Mouse (Mus musculus): ENCODE data around the gene Gorasp2.

Gorasp2 gene

GRCm38 (mm10) chr2:70660887-70661714, at the start of gene Gorasp2:
Gene Gorasp2, plus strand, starts transcription at chr2:70661576.
- in situ Hi-C loops (cut with MboI, MseI) = no loop called here

DNA sequence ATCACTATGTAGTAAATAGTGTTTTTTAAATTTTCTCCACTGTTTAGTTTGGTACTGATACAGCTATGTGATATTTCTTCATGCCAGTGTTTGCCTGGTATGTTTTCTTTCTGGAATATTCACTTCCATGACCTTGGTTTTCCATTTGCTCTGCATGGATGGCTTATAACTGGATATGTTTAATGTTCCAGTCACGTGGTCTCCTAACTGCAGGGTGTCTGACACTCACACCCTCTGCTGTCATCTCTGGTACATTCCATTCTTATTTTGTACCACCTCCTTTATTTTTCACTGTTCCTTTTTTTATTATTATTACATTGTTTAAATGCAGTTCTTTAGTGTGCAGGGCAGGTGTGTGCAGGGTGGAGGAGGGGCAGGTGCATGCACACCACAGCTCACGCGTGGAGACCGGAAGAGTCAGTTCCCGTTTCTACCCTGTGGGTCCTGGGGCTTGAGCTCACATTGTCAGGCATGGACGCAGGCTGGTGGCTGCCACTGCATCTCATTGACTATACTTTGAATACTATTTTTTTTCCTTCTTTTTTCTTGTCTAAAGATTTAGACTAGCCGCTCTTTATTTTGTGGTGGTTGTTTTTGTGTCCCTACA, 46.5 kb upstream of the Gorasp2 start:
- in situ Hi-C loops (cut with MboI, MseI) = no loop called here

- in situ Hi-C loops (cut with MboI, MseI) = no loop called here
Observed at GRCm38 (mm10) chr2:70616076-70616475, 45.3 kb upstream of the Gorasp2 start.

DNA sequence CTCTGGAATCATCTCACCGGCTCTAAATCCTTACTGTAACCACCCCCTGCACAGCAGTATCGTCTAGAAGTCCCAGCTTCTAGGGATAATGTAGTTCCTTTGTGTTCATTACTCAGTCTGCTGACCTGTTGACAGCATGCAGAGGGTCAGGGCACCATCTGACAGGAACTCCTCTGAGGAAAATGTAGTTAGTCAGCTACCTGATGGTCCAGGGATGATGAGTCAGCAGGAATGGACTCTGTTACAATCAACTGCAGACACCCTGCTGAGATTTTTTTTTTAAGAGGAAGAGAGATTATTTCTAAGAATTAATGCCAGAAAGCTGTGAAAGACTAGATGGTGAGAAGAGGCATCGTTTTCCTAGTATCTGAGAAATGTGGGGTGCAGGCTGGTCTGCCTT, 44.8 kb upstream of the Gorasp2 start:
- in situ Hi-C loops (cut with MboI, MseI) = no loop called here

DNA sequence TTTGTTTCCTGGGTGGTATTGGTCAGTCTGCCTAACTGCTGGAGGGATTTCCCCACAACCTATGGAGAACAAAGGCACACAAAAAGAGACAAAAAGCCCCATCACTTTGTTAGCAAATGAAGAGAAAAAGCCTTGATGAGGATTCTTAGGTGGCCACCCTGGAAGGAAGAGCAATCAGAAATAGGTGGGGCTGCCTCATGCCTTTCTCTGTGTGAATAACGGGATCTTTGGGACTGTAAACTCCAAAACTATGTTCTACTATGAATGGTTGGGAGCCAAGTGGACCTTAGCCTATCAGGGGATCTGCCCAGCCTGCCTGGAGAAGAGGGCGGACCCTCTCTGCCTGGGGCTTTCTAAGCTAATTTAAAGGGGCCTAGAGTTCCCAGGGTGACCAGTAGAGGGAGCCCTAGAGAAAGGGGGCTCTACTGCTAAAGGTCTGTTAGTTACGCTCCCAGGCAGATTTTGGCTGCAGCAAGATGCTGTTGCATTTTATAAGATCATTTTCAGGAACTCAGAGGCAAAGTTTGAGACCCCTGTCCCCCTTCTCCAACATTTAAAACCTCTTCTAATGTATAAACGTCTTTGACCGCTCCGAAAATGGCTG, 42.0 kb upstream of the Gorasp2 start:
- in situ Hi-C loops (cut with MboI, MseI) = no loop called here

GRCm38 (mm10) chr2:70620225-70620624, 41.2 kb upstream of the Gorasp2 start:
- in situ Hi-C loops (cut with MboI, MseI) = no loop called here

DNA sequence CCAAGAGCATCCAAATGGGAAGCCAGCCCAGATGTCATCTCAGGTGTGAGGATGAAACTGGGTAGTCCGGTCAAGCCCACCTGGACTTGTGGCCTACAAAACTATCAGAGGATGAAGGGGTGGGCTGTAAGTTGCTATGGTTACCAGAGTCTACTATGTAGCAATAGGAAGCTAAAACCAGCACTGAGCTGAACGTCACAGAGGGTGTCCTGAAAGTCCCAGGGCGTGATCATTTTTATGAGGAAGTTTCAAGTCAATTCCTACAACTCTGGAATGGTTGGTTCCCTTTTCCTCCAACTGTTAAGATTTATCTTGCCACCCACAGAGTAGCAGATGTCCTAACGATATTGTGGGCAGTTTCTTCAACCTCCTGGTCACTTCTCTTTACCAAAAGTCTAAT, 39.1 kb upstream of the Gorasp2 start:
- in situ Hi-C loops (cut with MboI, MseI) = no loop called here

DNA sequence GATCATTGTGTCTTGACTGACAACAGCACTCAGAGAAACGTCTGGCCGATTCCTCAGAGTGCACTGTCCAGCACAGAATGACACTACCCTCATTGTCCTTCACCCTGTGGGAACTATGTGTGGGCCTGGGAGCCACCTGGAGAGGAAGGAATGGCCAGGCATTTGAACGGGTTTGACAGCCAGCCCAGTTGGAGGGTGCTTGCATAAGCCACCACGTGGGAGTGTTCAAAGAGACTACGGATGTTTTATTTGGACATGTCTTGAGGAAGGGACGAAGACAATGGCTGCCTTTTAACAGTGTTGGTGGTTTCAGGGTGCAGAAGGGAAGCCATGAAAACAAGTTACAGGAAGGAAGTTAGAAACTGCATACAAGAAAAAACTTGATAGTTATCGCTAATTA, 35.6 kb upstream of the Gorasp2 start:
- in situ Hi-C loops (cut with MboI, MseI) = no loop called here

- in situ Hi-C loops (cut with MboI, MseI) = no loop called here
Observed at GRCm38 (mm10) chr2:70628397-70628796, 33.0 kb upstream of the Gorasp2 start.

- in situ Hi-C loops (cut with MboI, MseI) = no loop called here
Observed at GRCm38 (mm10) chr2:70629339-70629761, 32.0 kb upstream of the Gorasp2 start.

DNA sequence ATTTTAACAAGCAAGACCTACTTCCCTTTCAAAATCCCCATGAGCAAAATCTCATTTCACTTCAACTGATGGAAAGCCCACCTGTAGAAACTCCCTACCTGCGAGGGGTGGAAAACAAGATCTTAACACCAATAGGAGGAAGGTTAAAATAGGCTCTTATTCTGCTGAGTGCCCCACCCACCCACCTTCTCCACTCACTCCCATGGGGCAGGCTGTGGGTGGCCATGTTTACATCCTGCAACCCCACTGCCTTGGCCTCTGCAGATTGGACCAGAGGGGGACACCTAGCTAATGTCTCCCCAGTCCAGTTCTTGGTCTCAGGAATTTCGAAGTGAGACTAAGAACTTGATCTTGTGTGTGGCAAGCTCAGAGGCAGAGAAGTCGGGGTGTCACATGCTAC, 31.5 kb upstream of the Gorasp2 start:
- in situ Hi-C loops (cut with MboI, MseI) = no loop called here

GRCm38 (mm10) chr2:70631321-70631720, 30.1 kb upstream of the Gorasp2 start:
- in situ Hi-C loops (cut with MboI, MseI) = no loop called here

DNA sequence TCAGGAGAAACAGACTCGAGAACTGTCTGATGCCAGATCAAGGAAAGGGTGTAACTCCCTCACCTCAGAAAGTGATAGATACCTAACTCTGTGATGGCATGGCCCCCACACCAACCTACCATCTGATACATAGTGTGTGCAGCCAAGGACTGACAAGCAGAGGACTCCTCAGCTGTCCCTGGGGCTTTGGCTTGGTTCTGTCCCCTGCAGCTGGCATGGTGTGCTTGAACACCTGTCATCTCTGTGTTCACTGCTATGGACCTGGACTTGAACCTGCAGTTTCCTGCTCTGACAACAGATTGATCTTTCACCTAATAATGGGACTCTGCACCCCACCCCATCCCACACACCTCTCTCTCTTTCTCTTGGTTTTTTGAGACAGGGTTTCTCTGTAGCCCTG, 29.0 kb upstream of the Gorasp2 start:
- in situ Hi-C loops (cut with MboI, MseI) = no loop called here

DNA sequence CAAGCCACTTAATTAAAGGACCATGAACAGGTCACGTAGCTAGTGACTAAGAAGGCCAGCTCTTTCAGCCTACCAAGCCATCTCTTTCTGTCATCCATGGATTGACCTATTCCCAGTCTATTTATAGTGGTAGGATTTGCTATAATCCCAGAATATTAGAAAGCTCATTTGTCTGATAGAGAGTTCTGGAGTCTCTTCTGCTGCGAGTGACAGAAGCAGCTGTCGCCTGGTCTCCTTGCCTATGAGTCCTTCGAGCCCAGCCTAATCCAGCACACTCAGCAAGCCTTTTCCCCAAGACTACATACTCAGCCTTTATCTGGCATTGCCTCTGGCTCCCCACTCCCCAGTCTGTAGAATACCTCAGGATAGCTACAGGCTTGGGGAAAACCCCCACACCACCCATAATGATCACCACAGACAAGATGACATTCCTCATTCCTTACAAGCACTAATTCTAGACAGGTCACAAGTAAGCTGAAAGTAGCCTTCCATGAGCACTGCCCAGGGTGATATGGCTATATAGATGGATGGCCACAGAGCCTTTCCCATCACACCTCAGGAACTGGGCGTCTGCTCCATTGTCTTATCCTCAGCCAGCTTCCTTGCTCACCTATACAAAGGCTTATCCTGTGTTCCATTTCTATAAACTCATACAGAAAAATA, 27.2 kb upstream of the Gorasp2 start:
- in situ Hi-C loops (cut with MboI, MseI) = no loop called here

GRCm38 (mm10) chr2:70640968-70641367, 20.4 kb upstream of the Gorasp2 start:
- in situ Hi-C loops (cut with MboI, MseI) = no loop called here

DNA sequence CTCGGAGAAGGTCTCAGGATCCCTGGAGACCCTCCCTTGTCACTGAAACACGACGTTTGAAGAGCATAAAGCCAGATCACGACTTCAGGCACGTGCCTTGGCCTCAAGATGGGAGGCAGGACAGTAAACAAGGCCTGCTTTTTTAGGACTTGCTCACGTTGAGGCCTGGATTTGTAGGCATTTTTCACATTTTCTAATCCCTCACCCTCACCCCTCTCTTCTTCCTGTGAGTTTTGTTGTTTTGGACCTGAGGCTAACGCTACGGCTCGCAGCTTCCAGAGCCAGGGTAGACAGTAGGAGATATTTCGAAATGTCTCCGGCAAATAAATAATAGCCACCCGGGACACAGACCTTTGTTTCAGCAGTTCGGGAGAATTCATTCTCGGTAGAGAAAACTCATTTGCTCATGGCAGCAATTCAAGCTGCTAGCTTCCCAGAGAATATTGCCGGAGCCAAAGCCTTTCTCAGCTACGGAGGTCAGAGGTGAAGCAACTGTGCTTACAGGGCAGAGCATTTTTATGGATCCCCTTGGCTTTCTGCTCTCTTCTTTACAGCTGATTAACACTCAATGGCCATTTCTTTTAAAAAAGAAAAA, 18.3 kb upstream of the Gorasp2 start:
- in situ Hi-C loops (cut with MboI, MseI) = no loop called here

DNA sequence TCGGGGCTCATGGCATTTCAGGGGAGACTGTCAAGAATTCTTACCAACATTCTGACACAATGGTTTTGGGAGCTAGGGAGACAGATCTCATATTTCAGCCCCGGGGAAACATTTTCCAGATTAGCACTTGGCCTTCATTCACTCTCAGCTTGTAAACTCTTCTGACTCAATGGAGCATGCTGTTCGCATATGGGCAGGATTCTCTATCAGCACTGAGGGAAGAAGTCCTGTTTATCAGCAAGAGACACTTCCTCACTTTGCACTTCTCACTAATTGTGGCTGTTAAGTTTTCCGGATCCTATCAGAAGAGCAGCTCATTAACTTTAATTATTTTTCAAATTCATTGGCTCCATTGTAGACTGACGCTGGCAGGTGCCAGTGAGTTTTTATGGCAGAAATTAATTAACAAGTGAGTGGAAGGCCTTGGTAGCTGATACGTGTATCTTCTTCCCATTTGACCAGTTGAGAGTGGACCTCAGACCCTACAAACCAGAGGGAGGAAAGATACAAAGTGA, 16.1 kb upstream of the Gorasp2 start:
- in situ Hi-C loops (cut with MboI, MseI) = no loop called here

- in situ Hi-C loops (cut with MboI, MseI) = no loop called here
Observed at GRCm38 (mm10) chr2:70647681-70648080, 13.7 kb upstream of the Gorasp2 start.

DNA sequence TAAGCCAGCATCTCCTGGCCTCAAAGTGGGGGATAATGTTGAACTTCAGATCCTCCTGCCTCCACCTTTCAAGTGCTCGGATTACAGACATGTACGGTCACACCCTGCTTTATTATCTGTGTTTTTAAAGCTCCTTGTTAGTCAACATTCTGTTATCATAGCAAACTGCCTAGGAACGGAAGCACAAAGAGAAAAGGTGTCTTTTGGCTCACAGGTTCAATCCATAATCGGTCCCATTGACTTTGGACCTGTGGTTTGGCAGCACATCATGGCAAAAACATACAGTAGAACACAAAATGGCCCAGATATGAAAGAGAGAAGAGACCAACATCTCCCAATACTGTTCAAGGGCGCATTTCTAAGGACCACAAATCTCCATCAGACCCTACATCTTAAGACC, 13.1 kb upstream of the Gorasp2 start:
- in situ Hi-C loops (cut with MboI, MseI) = no loop called here

DNA sequence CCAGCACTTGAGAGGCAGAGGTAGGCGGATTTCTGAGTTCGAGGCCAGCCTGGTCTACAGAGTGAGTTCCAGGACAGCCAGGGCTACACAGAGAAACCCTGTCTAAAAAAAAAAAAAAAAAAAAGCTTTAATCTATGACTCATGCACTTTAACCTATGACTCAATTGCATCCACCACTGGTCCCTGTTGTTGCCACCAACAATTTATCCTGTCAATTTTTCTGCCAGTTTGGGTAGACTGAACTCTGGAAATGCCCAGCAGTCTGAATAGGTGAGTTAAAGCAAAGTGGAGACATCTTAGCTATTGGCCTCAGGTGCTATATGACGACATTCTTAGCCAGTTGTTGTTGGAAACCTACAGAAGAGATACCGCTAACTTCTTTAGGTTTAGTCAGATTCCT, 11.9 kb upstream of the Gorasp2 start:
- in situ Hi-C loops (cut with MboI, MseI) = no loop called here

DNA sequence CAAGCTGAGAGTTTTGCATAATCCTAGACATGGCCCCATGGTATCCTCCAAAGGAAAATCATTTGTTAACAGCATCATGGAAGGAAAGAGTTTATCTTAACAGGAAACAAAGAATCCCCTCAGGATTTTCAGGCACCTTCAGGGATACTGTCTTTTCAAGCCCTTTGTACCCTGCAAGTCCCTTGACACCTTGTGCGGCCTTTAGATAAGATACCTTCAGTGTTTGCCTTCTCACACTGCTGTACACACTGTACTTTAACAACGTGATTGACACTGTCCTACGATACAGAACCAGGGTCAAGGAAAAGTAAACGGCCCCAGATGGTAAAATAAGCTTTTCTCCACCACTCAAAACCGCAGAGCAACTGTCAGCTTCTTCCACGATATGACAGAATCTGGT, 9.6 kb upstream of the Gorasp2 start:
- in situ Hi-C loops (cut with MboI, MseI) = no loop called here

DNA sequence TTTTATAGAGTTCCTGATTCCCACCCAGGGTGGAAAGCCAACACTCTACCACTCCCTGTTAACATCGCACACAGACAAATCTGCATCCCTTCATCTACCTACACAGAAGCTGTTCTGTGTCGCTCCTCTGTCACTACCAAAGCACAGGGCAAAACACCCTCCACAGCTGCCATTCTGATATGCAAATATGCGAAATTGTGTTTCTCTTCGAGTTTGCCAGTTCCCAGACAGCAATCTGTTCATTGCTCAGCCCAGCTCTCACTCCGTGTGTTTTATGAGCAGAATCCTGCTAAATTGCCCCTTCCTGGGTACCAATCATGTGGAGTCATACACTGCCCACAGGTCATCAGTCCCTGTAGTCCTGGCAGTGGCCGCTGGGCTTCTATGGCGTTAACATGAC, 4.3 kb upstream of the Gorasp2 start:
- in situ Hi-C loops (cut with MboI, MseI) = no loop called here
